Mouse (Mus musculus): Measurements from ENCODE around the gene Il21.

Il21 gene

GRCm38 (mm10) chr3:37191953-37192352 is 40.5 kb downstream of the Il21 start:
- no peak for DNase-seq (ENCODE audit: low spot score in 2 of 2)

GRCm38 (mm10) chr3:37185534-37185933 is 46.9 kb downstream of the Il21 start:
- DNase-seq (ENCODE audit: low spot score in 2 of 2) = no peak

- no peak for DNase-seq (ENCODE audit: low spot score in 2 of 2)
Measured at GRCm38 (mm10) chr3:37182415-37183269, 49.8 kb downstream of the Il21 start.

- DNase-seq (ENCODE audit: low spot score in 2 of 2) = no peak
Measured at GRCm38 (mm10) chr3:37181041-37181440, 51.4 kb downstream of the Il21 start.

- DNase-seq (ENCODE audit: low spot score in 2 of 2) = peak in 1 of 2 experiments; percentile 10
Measured at GRCm38 (mm10) chr3:37180039-37180743, 52.2 kb downstream of the Il21 start.

GRCm38 (mm10) chr3:37179472-37179871 is 53.0 kb downstream of the Il21 start:
- no peak for DNase-seq (ENCODE audit: low spot score in 2 of 2)

- no peak for DNase-seq (ENCODE audit: low spot score in 2 of 2)
Measured at GRCm38 (mm10) chr3:37174711-37175572, 57.5 kb downstream of the Il21 start.

GRCm38 (mm10) chr3:37173285-37173684 is 59.2 kb downstream of the Il21 start:
- DNase-seq (ENCODE audit: low spot score in 2 of 2) = peak in 1 of 2 experiments; percentile 8
